ENCODE assay signal across 30 mouse cellular contexts in the genomic region with DNA sequence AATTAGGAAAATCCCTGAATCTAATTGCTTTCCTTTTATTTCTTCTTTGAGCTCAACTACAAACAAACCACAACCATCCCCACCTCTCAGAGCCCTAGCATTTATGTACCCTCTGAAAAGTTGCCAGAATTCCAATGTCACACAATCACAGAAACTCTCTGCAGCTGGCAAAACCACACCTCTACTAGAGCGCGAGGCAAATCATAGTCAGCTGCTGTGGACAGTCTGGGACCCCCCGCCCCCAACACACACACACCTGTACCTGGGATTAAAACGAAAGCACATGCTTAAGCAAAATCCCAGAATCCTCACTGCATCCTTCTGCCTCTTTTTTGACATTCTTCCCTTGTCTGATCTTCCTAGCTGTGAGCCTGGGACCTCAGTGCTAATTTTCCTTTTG.
"Had no signal": no experiment of that assay in that cellular context is flagged by ENCODE, and none has a peak within 500 bp of the region (broad histone marks: within the 10 kb centered on the region; RNA-seq: fewer than 3 reads in every experiment).

No protein-coding gene starts in this region.

- DNase-seq: left cerebral cortex, postnatal 4 days; liver; liver, embryonic 13.5 days; liver, postnatal 0 days; lung, adult 18-20 months; lung, adult 2 months; lung, embryonic 14.5 days; lung, postnatal 10 days; lung, postnatal 14 days; lung, postnatal 36 days; lung, postnatal 4 days; midbrain, embryonic 14.5 days had no signal

- H3K36me3 ChIP-seq: limb, embryonic 10.5 days; limb, embryonic 12.5 days; limb, embryonic 13.5 days; limb, embryonic 15.5 days; liver, embryonic 12.5 days; liver, embryonic 13.5 days; liver, embryonic 15.5 days; lung, embryonic 15.5 days; midbrain, embryonic 10.5 days; midbrain, embryonic 12.5 days; midbrain, embryonic 13.5 days; midbrain, embryonic 15.5 days had no signal

- ATAC-seq: liver, embryonic 12.5 days; liver, postnatal 0 days; lung, postnatal 0 days; midbrain, embryonic 13.5 days; midbrain, embryonic 15.5 days; midbrain, embryonic 16.5 days had no signal

- H3K9me3 ChIP-seq: limb, embryonic 10.5 days; limb, embryonic 15.5 days; liver, embryonic 12.5 days; liver, embryonic 13.5 days; liver, embryonic 15.5 days; lung, embryonic 15.5 days; midbrain, embryonic 12.5 days; midbrain, embryonic 15.5 days had no signal

- H3K9ac ChIP-seq: limb, embryonic 12.5 days; limb, embryonic 13.5 days; limb, embryonic 15.5 days; liver, embryonic 12.5 days; liver, embryonic 13.5 days; liver, embryonic 14.5 days; liver, embryonic 15.5 days; liver, postnatal 0 days; lung, embryonic 14.5 days; lung, embryonic 15.5 days; midbrain, embryonic 12.5 days; midbrain, embryonic 13.5 days; midbrain, embryonic 15.5 days had no signal

- H3K4me3 ChIP-seq: limb, embryonic 10.5 days; limb, embryonic 12.5 days; limb, embryonic 13.5 days; limb, embryonic 15.5 days; liver, embryonic 12.5 days; liver, embryonic 13.5 days; liver, embryonic 15.5 days; lung, embryonic 15.5 days; megakaryocyte, embryonic 14.5 days; midbrain, embryonic 10.5 days; midbrain, embryonic 12.5 days; midbrain, embryonic 13.5 days; midbrain, embryonic 15.5 days had no signal

- H3K4me1 ChIP-seq: liver, embryonic 12.5 days; liver, embryonic 13.5 days; liver, embryonic 15.5 days had no signal

- H3K4me2 ChIP-seq: limb, embryonic 12.5 days; limb, embryonic 13.5 days; limb, embryonic 15.5 days; liver, embryonic 11.5 days; liver, embryonic 12.5 days; liver, embryonic 13.5 days; liver, embryonic 15.5 days; lung, embryonic 14.5 days; lung, embryonic 15.5 days; midbrain, embryonic 11.5 days; midbrain, embryonic 12.5 days; midbrain, embryonic 13.5 days; midbrain, embryonic 15.5 days had no signal

- H3K27me3 ChIP-seq: limb, embryonic 12.5 days; limb, embryonic 13.5 days; limb, embryonic 15.5 days; liver, embryonic 13.5 days; liver, embryonic 15.5 days; lung, embryonic 15.5 days; midbrain, embryonic 12.5 days; midbrain, embryonic 13.5 days; midbrain, embryonic 15.5 days had no signal

- H3K27ac ChIP-seq: limb, embryonic 10.5 days; limb, embryonic 12.5 days; limb, embryonic 13.5 days; limb, embryonic 15.5 days; liver, embryonic 12.5 days; liver, embryonic 13.5 days; liver, embryonic 14.5 days; liver, embryonic 15.5 days; lung, embryonic 15.5 days; macrophage; midbrain, embryonic 10.5 days; midbrain, embryonic 12.5 days; midbrain, embryonic 13.5 days; midbrain, embryonic 15.5 days had no signal
